Mouse (Mus musculus) hindbrain, embryonic 11.5 days (tissue): ENCODE data around the gene Gab1. TPM values are rescaled to one million over a fixed set of nuclear protein-coding genes. Genes with fewer than 3 reads are reported as not detected.

ENCODE experiments used
- ATAC-seq: fragments of 200-750 bp; cut with Nextera tagmentation; 2 replicates; pipeline ENCODE4 v1.8.0; 2017; ENCODE audit warnings: mild to moderate bottlenecking, moderate TSS enrichment, moderate library complexity; ENCODE audit not compliant: low FRiP score
- DNase-seq: peaks from one replicate; pipeline ENCODE4 v3.0.0-alpha.2; 2015; ENCODE audit warnings: low spot score
- H3K27ac ChIP-seq: fragments of 300-500 bp; sonication (generic); 2 replicates; pipeline ENCODE4 v1.5.1; 2014; ENCODE audit warnings: mild to moderate bottlenecking, low read depth, low read length
- H3K27me3 ChIP-seq: fragments of 300-500 bp; sonication (generic); 2 replicates; pipeline ENCODE4 v1.6.1; 2014; ENCODE audit warnings: mild to moderate bottlenecking, low read length, moderate library complexity, mixed read lengths; ENCODE audit not compliant: control insufficient read depth, insufficient read depth
- H3K36me3 ChIP-seq: fragments of 300-500 bp; sonication (generic); 2 replicates; pipeline ENCODE4 v1.6.1; 2014; ENCODE audit warnings: mild to moderate bottlenecking, low read length, moderate library complexity, mixed read lengths; ENCODE audit not compliant: control insufficient read depth, insufficient read depth
- H3K4me1 ChIP-seq: fragments of 300-500 bp; sonication (generic); replicated peaks from 2 replicates; pipeline ENCODE4 v1.6.1; 2014; ENCODE audit warnings: low read length, mixed read lengths; ENCODE audit not compliant: control insufficient read depth, insufficient read depth
- H3K4me2 ChIP-seq: fragments of 300-500 bp; sonication (generic); replicated peaks from 2 replicates; pipeline ENCODE4 v1.6.1; 2014; ENCODE audit warnings: mild to moderate bottlenecking, low read depth, low read length
- H3K4me3 ChIP-seq: fragments of 300-500 bp; sonication (generic); 2 replicates; pipeline ENCODE4 v1.5.1; 2014; ENCODE audit warnings: low read depth, low read length
- H3K9ac ChIP-seq: fragments of 300-500 bp; sonication (generic); 2 replicates; pipeline ENCODE4 v1.6.1; 2014; ENCODE audit warnings: low read depth, low read length
- H3K9me3 ChIP-seq: fragments of 300-500 bp; sonication (generic); 2 replicates; pipeline ENCODE4 v1.6.1; 2016; ENCODE audit warnings: low read length; ENCODE audit not compliant: control insufficient read depth
- WGBS: fragments of 180-500 bp; shearing (Covaris S2); extraction: QIAGEN DNeasy Blood & Tissue Kit; methylation state at CpG from one replicate; pipeline ENCODE4 v1.1.7; 2014; 5-methylcytosine and 5-hydroxymethylcytosine counted together
- polyA plus RNA-seq: library from polyadenylated mRNA; unstranded; fragments of >200 nt; fragmentation: Nextera tagmentation; extraction: Ambion mirVana; gene quantifications from 2 replicates; pipeline ENCODE4 v1.2.1, GENCODE M21; 2014

Gene Gab1
- polyA plus RNA-seq, 1 experiment from 2014 or later = 18.1 TPM

GRCm38 (mm10) chr8:80911400-80911799, 31.1 kb upstream of the Gab1 start:
- no peak overlapping the region for H3K4me3 ChIP-seq
- H3K4me1 ChIP-seq = no peaks in the 10 kb centered on the region
- WGBS = 72% methylated on average over 5 of the region's 5 CpGs
- no peak overlapping the region for H3K27ac ChIP-seq
- no peaks in the 10 kb centered on the region for H3K27me3 ChIP-seq
- no peaks in the 10 kb centered on the region for H3K9me3 ChIP-seq
- no peaks in the 10 kb centered on the region for H3K36me3 ChIP-seq
- DNase-seq (no peak), ATAC-seq (no peak)
- no peak overlapping the region for H3K4me2 ChIP-seq
- no peak overlapping the region for H3K9ac ChIP-seq

GRCm38 (mm10) chr8:80908262-80908907, 28.1 kb upstream of the Gab1 start:
- no peak overlapping the region for H3K4me3 ChIP-seq
- no peak overlapping the region for H3K9ac ChIP-seq
- 78% methylated on average over 6 of the region's 6 CpGs for WGBS
- H3K27me3 ChIP-seq = no peaks in the 10 kb centered on the region
- H3K9me3 ChIP-seq = no peaks in the 10 kb centered on the region
- ATAC-seq = no peak
- no peak overlapping the region for H3K4me2 ChIP-seq
- DNase-seq = no peak
- no peaks in the 10 kb centered on the region for H3K4me1 ChIP-seq
- no peaks in the 10 kb centered on the region for H3K36me3 ChIP-seq
- no peak overlapping the region for H3K27ac ChIP-seq

GRCm38 (mm10) chr8:80902354-80902753, 22.0 kb upstream of the Gab1 start:
- 83% methylated on average over 9 of the region's 9 CpGs for WGBS
- H3K9me3 ChIP-seq = no peaks in the 10 kb centered on the region
- no peaks in the 10 kb centered on the region for H3K4me1 ChIP-seq
- H3K4me3 ChIP-seq = no peak overlapping the region
- no peak overlapping the region for H3K27ac ChIP-seq
- no peak for ATAC-seq
- no peak overlapping the region for H3K9ac ChIP-seq
- no peaks in the 10 kb centered on the region for H3K27me3 ChIP-seq
- no peak overlapping the region for H3K4me2 ChIP-seq
- no peaks in the 10 kb centered on the region for H3K36me3 ChIP-seq
- no peak for DNase-seq

GRCm38 (mm10) chr8:80899364-80899763, 19.0 kb upstream of the Gab1 start:
- Histone ChIP-seq H3K4me2 (no peak overlapping the region), H3K27me3 (no peaks in the 10 kb centered on the region), H3K27ac (no peak overlapping the region), H3K4me1 (no peaks in the 10 kb centered on the region), H3K9me3 (no peaks in the 10 kb centered on the region), H3K36me3 (no peaks in the 10 kb centered on the region), H3K4me3 (no peak overlapping the region), H3K9ac (no peak overlapping the region)
- ATAC-seq (no peak), DNase-seq (no peak)

- Histone ChIP-seq H3K36me3 (no peaks in the 10 kb centered on the region), H3K27ac (no peak overlapping the region), H3K4me3 (no peak overlapping the region), H3K4me1 (no peaks in the 10 kb centered on the region), H3K4me2 (no peak overlapping the region), H3K9me3 (no peaks in the 10 kb centered on the region), H3K27me3 (no peaks in the 10 kb centered on the region), H3K9ac (no peak overlapping the region)
- ATAC-seq (no peak), DNase-seq (no peak)
- WGBS = 79% methylated on average over 5 of the region's 5 CpGs
Observed at GRCm38 (mm10) chr8:80896026-80896425, 15.7 kb upstream of the Gab1 start.

GRCm38 (mm10) chr8:80895397-80895796, 15.1 kb upstream of the Gab1 start:
- no peak overlapping the region for H3K27ac ChIP-seq
- 36% methylated on average over 6 of the region's 6 CpGs for WGBS

GRCm38 (mm10) chr8:80894528-80894927, 14.2 kb upstream of the Gab1 start:
- Histone ChIP-seq H3K4me3 (no peak overlapping the region), H3K9me3 (no peaks in the 10 kb centered on the region), H3K4me2 (no peak overlapping the region), H3K27ac (no peak overlapping the region), H3K36me3 (no peaks in the 10 kb centered on the region), H3K4me1 (no peaks in the 10 kb centered on the region), H3K27me3 (no peaks in the 10 kb centered on the region), H3K9ac (no peak overlapping the region)
- no peak for ATAC-seq
- WGBS = 89% methylated on average over 3 of the region's 3 CpGs
- DNase-seq = no peak

More at GRCm38 (mm10) chr8:80895397-80895796, 15.1 kb upstream of the Gab1 start:
- Histone ChIP-seq H3K4me1 (no peaks in the 10 kb centered on the region), H3K9ac (no peak overlapping the region), H3K4me3 (no peak overlapping the region), H3K27me3 (no peaks in the 10 kb centered on the region), H3K4me2 (no peak overlapping the region), H3K36me3 (no peaks in the 10 kb centered on the region), H3K9me3 (no peaks in the 10 kb centered on the region)
- DNase-seq = peak; percentile 24
- ATAC-seq = no peak

- Histone ChIP-seq H3K4me3 (peak overlapping the region; percentile 72), H3K9me3 (no peaks in the 10 kb centered on the region), H3K27ac (peak overlapping the region; percentile 91), H3K9ac (peak overlapping the region; percentile 74), H3K27me3 (no peaks in the 10 kb centered on the region), H3K4me1 (no peaks in the 10 kb centered on the region), H3K36me3 (no peaks in the 10 kb centered on the region), H3K4me2 (peak overlapping the region; percentile 73)
- WGBS = under 1% methylated on average over 71 of the region's 90 CpGs
- DNase-seq = peak; percentile 80
- peak; percentile 30 for ATAC-seq
Observed at GRCm38 (mm10) chr8:80879426-80880195, 708 bp downstream of the Gab1 start.
